Mouse (Mus musculus): ENCODE measurements around the gene Elane.

The Elane gene

GRCm38 (mm10) chr10:79864351-79865188, 21.5 kb upstream of the Elane start:
- CTCF ChIA-PET, result interaction anchor here in 3 of 4 experiments (0.6 to 2.4 kb wide), 8 partner anchors 10 to 654 kb away, joined by 3 to 10 read pairs (median 3); partner anchors contain the start of genes Ptbp1 (in 1 of the 3) and Wdr18 (in 1 of the 3)
- POLR2A ChIA-PET, result interaction anchor here (0.5 to 15.0 kb wide), 56 partner anchors 9 to 362 kb away, joined by 3 to 177 read pairs (median 4); partner anchors contain the start of genes Ptbp1 (in 4 of the 4), Plppr3 (in 3 of the 4), Prtn3 (in 3 of the 4) and Arid3a (in 2 of the 4)

- ChIA-PET POLR2A (interaction anchor here (0.5 to 15.0 kb wide), 48 partner anchors 8 to 361 kb away, joined by 3 to 177 read pairs (median 4); partner anchors contain the start of genes Ptbp1 (in 4 of the 4), Plppr3 (in 3 of the 4), Prtn3 (in 3 of the 4) and Med16 (in 2 of the 4)), CTCF (interaction anchor here in 3 of 4 experiments (0.5 to 2.4 kb wide), 5 partner anchors 11 to 95 kb away, joined by 3 to 10 read pairs (median 3); partner anchors contain the start of genes Ptbp1 (in 1 of the 3) and Wdr18 (in 1 of the 3))
These were observed 20.9 kb upstream of the Elane start for GRCm38 (mm10) chr10:79865189-79865601.

GRCm38 (mm10) chr10:79865801-79866295, 20.2 kb upstream of the Elane start:
- CTCF ChIA-PET, result interaction anchor here in 3 of 4 experiments (0.5 to 2.4 kb wide), 4 partner anchors 31 to 94 kb away, joined by 3 to 10 read pairs (median 4); partner anchors contain the start of gene Wdr18 (in 1 of the 3)
- POLR2A ChIA-PET, result interaction anchor here (0.5 to 15.0 kb wide), 47 partner anchors 7 to 655 kb away, joined by 3 to 177 read pairs (median 4); partner anchors contain the start of genes Ptbp1 (in 4 of the 4), Med16 (in 2 of the 4), Plppr3 (in 2 of the 4) and Prtn3 (in 2 of the 4)

- POLR2A ChIA-PET, result interaction anchor here (0.6 to 10.8 kb wide), 21 partner anchors 9 to 193 kb away, joined by 3 to 177 read pairs (median 7); partner anchors contain the start of genes Ptbp1 (in 4 of the 4), Arid3a (in 1 of the 4), Grin3b (in 1 of the 4) and Med16 (in 1 of the 4)
- CTCF ChIA-PET, result interaction anchor here in 2 of 4 experiments (0.5 to 1.0 kb wide), 2 partner anchors 132 to 154 kb away, joined by 3 to 9 read pairs; no protein-coding TSS in a partner anchor
These were observed 19.4 kb upstream of the Elane start for GRCm38 (mm10) chr10:79866601-79867000.

GRCm38 (mm10) chr10:79871845-79872244, 14.2 kb upstream of the Elane start:
- ChIA-PET CTCF (interaction anchor here in 3 of 4 experiments (0.6 to 1.4 kb wide), 8 partner anchors 10 to 295 kb away, joined by 3 to 9 read pairs (median 4); no protein-coding TSS in a partner anchor), POLR2A (interaction anchor here in 3 of 4 experiments (0.6 to 5.9 kb wide), 13 partner anchors 8 to 52 kb away, joined by 3 to 63 read pairs (median 8); partner anchors contain the start of genes Ptbp1 (in 3 of the 3) and Med16 (in 1 of the 3))

- ChIA-PET CTCF (interaction anchor here (0.7 to 2.6 kb wide), 10 partner anchors 10 to 93 kb away, joined by 3 to 14 read pairs (median 4); no protein-coding TSS in a partner anchor), POLR2A (interaction anchor here (0.6 to 5.9 kb wide), 26 partner anchors 8 to 295 kb away, joined by 3 to 63 read pairs (median 6); partner anchors contain the start of genes Med16 (in 3 of the 4), Ptbp1 (in 3 of the 4) and Cfd (in 1 of the 4))
These were observed 13.2 kb upstream of the Elane start for GRCm38 (mm10) chr10:79872862-79873261.

GRCm38 (mm10) chr10:79873313-79873712, 12.7 kb upstream of the Elane start:
- CTCF ChIA-PET, result interaction anchor here (0.6 to 2.6 kb wide), 14 partner anchors 10 to 1680 kb away, joined by 3 to 14 read pairs (median 4); no protein-coding TSS in a partner anchor
- POLR2A ChIA-PET, result interaction anchor here (0.6 to 5.9 kb wide), 29 partner anchors 8 to 294 kb away, joined by 3 to 63 read pairs (median 8); partner anchors contain the start of genes Med16 (in 3 of the 4), Ptbp1 (in 3 of the 4) and Cfd (in 1 of the 4)

- ChIA-PET POLR2A (interaction anchor here (0.5 to 5.9 kb wide), 28 partner anchors 8 to 418 kb away, joined by 3 to 63 read pairs (median 5); partner anchors contain the start of genes Ptbp1 (in 3 of the 4), Med16 (in 2 of the 4), Cfd (in 1 of the 4) and Rps15 (in 1 of the 4)), CTCF (interaction anchor here (0.6 to 2.6 kb wide), 15 partner anchors 9 to 1680 kb away, joined by 3 to 14 read pairs (median 3); no protein-coding TSS in a partner anchor)
These were observed 12.2 kb upstream of the Elane start for GRCm38 (mm10) chr10:79873715-79874289.

- ChIA-PET CTCF (interaction anchor here in 3 of 4 experiments (0.6 to 2.6 kb wide), 9 partner anchors 9 to 85 kb away, joined by 3 to 14 read pairs (median 3); no protein-coding TSS in a partner anchor), POLR2A (interaction anchor here (0.5 to 5.9 kb wide), 22 partner anchors 7 to 418 kb away, joined by 3 to 63 read pairs (median 8); partner anchors contain the start of genes Ptbp1 (in 3 of the 4), Med16 (in 2 of the 4) and Rps15 (in 1 of the 4))
These were observed 11.7 kb upstream of the Elane start, which contains the start of the genes Prtn3 and Plppr3 for GRCm38 (mm10) chr10:79874290-79874862. TSS of gene Prtn3 (plus strand) at chr10:79874476. TSS of gene Plppr3 (minus strand) at chr10:79874634.

- ChIA-PET CTCF (interaction anchor here in 1 of 4 experiments (0.5 kb wide), 1 partner anchor 42 kb away, joined by 6 read pairs; no protein-coding TSS in a partner anchor), POLR2A (interaction anchor here in 1 of 4 experiments (0.7 kb wide), 1 partner anchor 18 kb away, joined by 6 read pairs; no protein-coding TSS in a partner anchor)
These were observed 8.9 kb upstream of the Elane start for GRCm38 (mm10) chr10:79877174-79877573.

- ChIA-PET POLR2A (interaction anchor here in 1 of 4 experiments (0.7 kb wide), 1 partner anchor 19 kb away, joined by 6 read pairs; no protein-coding TSS in a partner anchor), CTCF (interaction anchor here in 1 of 4 experiments (0.5 to 0.8 kb wide), 2 partner anchors 43 to 66 kb away, joined by 3 to 6 read pairs; no protein-coding TSS in a partner anchor)
These were observed 8.3 kb upstream of the Elane start for GRCm38 (mm10) chr10:79877757-79878156.

- ChIA-PET POLR2A (interaction anchor here (0.5 to 5.6 kb wide), 10 partner anchors 14 to 289 kb away, joined by 3 to 70 read pairs (median 4); partner anchors contain the start of gene Ptbp1 (in 1 of the 4)), CTCF (interaction anchor here in 2 of 4 experiments (0.6 to 2.1 kb wide), 4 partner anchors 8 to 80 kb away, joined by 3 to 7 read pairs (median 4); partner anchors contain the start of gene Wdr18 (in 1 of the 2))
These were observed 6.5 kb upstream of the Elane start for GRCm38 (mm10) chr10:79879527-79879926.

GRCm38 (mm10) chr10:79880721-79881120, 5.3 kb upstream of the Elane start:
- CTCF ChIA-PET, result interaction anchor here (0.5 to 3.1 kb wide), 8 partner anchors 12 to 687 kb away, joined by 3 to 16 read pairs (median 4); partner anchors contain the start of gene Cnn2 (in 1 of the 4)

GRCm38 (mm10) chr10:79881981-79882380, 4.1 kb upstream of the Elane start:
- ChIA-PET POLR2A (interaction anchor here in 3 of 4 experiments (0.5 to 5.6 kb wide), 19 partner anchors 8 to 380 kb away, joined by 3 to 70 read pairs (median 4); partner anchors contain the start of genes Ptbp1 (in 2 of the 3), Arid3a (in 1 of the 3), C2cd4c (in 1 of the 3) and Dazap1 (in 1 of the 3)), CTCF (interaction anchor here in 3 of 4 experiments (0.5 to 3.1 kb wide), 17 partner anchors 8 to 821 kb away, joined by 3 to 27 read pairs (median 4); partner anchors contain the start of genes Arid3a (in 2 of the 3), Med16 (in 1 of the 3), Plppr3 (in 1 of the 3) and Prtn3 (in 1 of the 3))

More at GRCm38 (mm10) chr10:79880721-79881120, 5.3 kb upstream of the Elane start:
- POLR2A ChIA-PET, result interaction anchor here (0.6 to 5.6 kb wide), 19 partner anchors 9 to 284 kb away, joined by 3 to 70 read pairs (median 4); partner anchors contain the start of genes Arid3a (in 1 of the 4), Cirbp (in 1 of the 4), Med16 (in 1 of the 4) and Ptbp1 (in 1 of the 4)
